Mouse (Mus musculus): ENCODE data around the gene Hip1. TPM values are rescaled to one million over a fixed set of nuclear protein-coding genes. Genes with fewer than 3 reads are reported as not detected.

Gene Hip1
- polyA plus RNA-seq, 1 experiment from 2014 or later, result 31.7 TPM

DNA sequence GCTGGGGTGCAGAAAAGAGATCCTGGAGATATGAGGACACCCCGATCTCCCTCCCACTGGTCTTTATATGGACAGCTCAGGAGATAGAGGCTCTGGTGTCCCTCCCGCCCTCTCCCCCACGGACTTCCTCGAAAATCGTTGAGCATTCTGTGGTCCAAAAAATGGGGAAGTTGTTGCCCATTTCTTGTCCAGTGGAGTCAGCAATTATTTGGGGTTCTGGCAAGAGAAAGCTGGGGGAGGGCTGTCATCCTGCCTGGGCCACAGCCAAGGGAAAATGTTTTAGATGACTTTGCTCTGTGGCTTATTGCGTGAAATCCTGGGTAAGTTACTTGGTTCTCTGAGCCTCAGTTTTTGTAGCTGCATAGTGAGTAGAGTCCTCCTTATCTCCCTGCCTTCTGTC lies 28.1 kb upstream of the Hip1 start, which contains the start of gene Ccl24:
TSS of gene Ccl24 (minus strand) at position 44 of the 400 bp plus-strand sequence.
- no peak within 1 kb of the TSS for H3K9ac ChIP-seq (ENCODE audit: low read length)
- no peak within 1 kb of the TSS for H3K27ac ChIP-seq (replicated peaks in 1 of 2; ENCODE audit: control insufficient read depth in 1 of 2, insufficient read depth in 1 of 2, low read depth in 2 of 2, low read length in 2 of 2)
- no peaks in the 10 kb centered on the region for H3K27me3 ChIP-seq (ENCODE audit: control insufficient read depth, insufficient read depth, low read length)
- H3K9me3 ChIP-seq (ENCODE audit: control insufficient read depth, low read length), result no peaks in the 10 kb centered on the region
- no peaks in the 10 kb centered on the region for H3K4me1 ChIP-seq (ENCODE audit: control insufficient read depth in 2 of 2, insufficient read depth in 2 of 2, low read length in 2 of 2)
- H3K4me3 ChIP-seq (ENCODE audit: control insufficient read depth in 1 of 2, insufficient read depth in 1 of 2, low read depth in 1 of 2, low read length in 2 of 2), result no peak within 1 kb of the TSS
- 85% methylated on average over 6 of the region's 6 CpGs for WGBS
- H3K36me3 ChIP-seq (ENCODE audit: control insufficient read depth, insufficient read depth, low read length), result no peaks in the 10 kb centered on the region
- no peak for ATAC-seq (ENCODE audit: insufficient number of reproducible peaks, insufficient read depth, low FRiP score, low read depth)
- H3K4me2 ChIP-seq (ENCODE audit: low read length), result no peak within 1 kb of the TSS

GRCm38 (mm10) chr5:135568698-135569097 lies 23.8 kb upstream of the Hip1 start:
- Histone ChIP-seq H3K36me3 (ENCODE audit: control insufficient read depth, insufficient read depth, low read length) (no peaks in the 10 kb centered on the region), H3K4me3 (ENCODE audit: control insufficient read depth in 1 of 2, insufficient read depth in 1 of 2, low read depth in 1 of 2, low read length in 2 of 2) (no peak overlapping the region), H3K27ac (replicated peaks in 1 of 2; ENCODE audit: control insufficient read depth in 1 of 2, insufficient read depth in 1 of 2, low read depth in 2 of 2, low read length in 2 of 2) (no peak overlapping the region), H3K9me3 (ENCODE audit: control insufficient read depth, low read length) (no peaks in the 10 kb centered on the region), H3K4me1 (ENCODE audit: control insufficient read depth in 2 of 2, insufficient read depth in 2 of 2, low read length in 2 of 2) (no peaks in the 10 kb centered on the region), H3K27me3 (ENCODE audit: control insufficient read depth, insufficient read depth, low read length) (no peaks in the 10 kb centered on the region), H3K4me2 (ENCODE audit: low read length) (no peak overlapping the region), H3K9ac (ENCODE audit: low read length) (no peak overlapping the region)
- 61% methylated on average over 6 of the region's 6 CpGs for WGBS
- ATAC-seq (ENCODE audit: insufficient number of reproducible peaks, insufficient read depth, low FRiP score, low read depth), result no peak

GRCm38 (mm10) chr5:135567556-135568265 lies 22.8 kb upstream of the Hip1 start:
- H3K4me3 ChIP-seq (ENCODE audit: control insufficient read depth in 1 of 2, insufficient read depth in 1 of 2, low read depth in 1 of 2, low read length in 2 of 2), result no peak overlapping the region
- H3K27ac ChIP-seq (replicated peaks in 1 of 2; ENCODE audit: control insufficient read depth in 1 of 2, insufficient read depth in 1 of 2, low read depth in 2 of 2, low read length in 2 of 2), result no peak overlapping the region
- WGBS, result 68% methylated on average over 6 of the region's 6 CpGs
- H3K9ac ChIP-seq (ENCODE audit: low read length), result no peak overlapping the region
- H3K9me3 ChIP-seq (ENCODE audit: control insufficient read depth, low read length), result no peaks in the 10 kb centered on the region
- no peak for ATAC-seq (ENCODE audit: insufficient number of reproducible peaks, insufficient read depth, low FRiP score, low read depth)
- no peaks in the 10 kb centered on the region for H3K4me1 ChIP-seq (ENCODE audit: control insufficient read depth in 2 of 2, insufficient read depth in 2 of 2, low read length in 2 of 2)
- H3K4me2 ChIP-seq (ENCODE audit: low read length), result no peak overlapping the region
- H3K27me3 ChIP-seq (ENCODE audit: control insufficient read depth, insufficient read depth, low read length), result no peaks in the 10 kb centered on the region
- no peaks in the 10 kb centered on the region for H3K36me3 ChIP-seq (ENCODE audit: control insufficient read depth, insufficient read depth, low read length)

GRCm38 (mm10) chr5:135563469-135563868 lies 18.5 kb upstream of the Hip1 start, which contains the start of gene Ccl26:
Gene Ccl26, minus strand, starts transcription at chr5:135563569.
- H3K4me3 ChIP-seq (ENCODE audit: control insufficient read depth in 1 of 2, insufficient read depth in 1 of 2, low read depth in 1 of 2, low read length in 2 of 2), result no peak within 1 kb of the TSS
- no peaks in the 10 kb centered on the region for H3K4me1 ChIP-seq (ENCODE audit: control insufficient read depth in 2 of 2, insufficient read depth in 2 of 2, low read length in 2 of 2)
- WGBS, result 76% methylated on average over 3 of the region's 3 CpGs
- no peak within 1 kb of the TSS for H3K27ac ChIP-seq (replicated peaks in 1 of 2; ENCODE audit: control insufficient read depth in 1 of 2, insufficient read depth in 1 of 2, low read depth in 2 of 2, low read length in 2 of 2)
- no peaks in the 10 kb centered on the region for H3K36me3 ChIP-seq (ENCODE audit: control insufficient read depth, insufficient read depth, low read length)
- H3K9ac ChIP-seq (ENCODE audit: low read length), result no peak within 1 kb of the TSS
- no peak within 1 kb of the TSS for H3K4me2 ChIP-seq (ENCODE audit: low read length)
- no peak for ATAC-seq (ENCODE audit: insufficient number of reproducible peaks, insufficient read depth, low FRiP score, low read depth)
- H3K27me3 ChIP-seq (ENCODE audit: control insufficient read depth, insufficient read depth, low read length), result no peaks in the 10 kb centered on the region
- peaks cover 5% of the 10 kb centered on the region; the same call in 1 of the 2 replicates for H3K9me3 ChIP-seq (ENCODE audit: control insufficient read depth, low read length)

DNA sequence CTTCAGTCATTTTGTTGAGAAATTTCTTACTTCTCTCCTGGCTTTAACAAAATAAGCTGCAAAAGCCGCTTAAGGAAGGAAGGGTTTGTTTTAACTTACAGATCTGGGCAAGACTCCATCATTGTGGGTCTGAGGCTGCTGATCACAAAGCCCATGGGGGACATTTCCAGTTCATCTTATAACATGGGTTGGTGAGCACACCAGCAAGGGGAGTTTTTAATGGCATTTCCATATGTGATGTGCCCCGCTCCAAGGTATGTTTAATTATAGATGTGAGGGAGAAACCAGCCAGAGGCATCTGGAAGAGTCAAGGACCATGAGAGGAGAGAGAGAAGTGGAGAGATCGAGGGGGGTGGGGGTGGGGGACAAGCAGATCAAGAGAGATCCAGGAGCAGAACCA lies 12.8 kb upstream of the Hip1 start:
- Histone ChIP-seq H3K4me2 (ENCODE audit: low read length) (no peak overlapping the region), H3K27ac (replicated peaks in 1 of 2; ENCODE audit: control insufficient read depth in 1 of 2, insufficient read depth in 1 of 2, low read depth in 2 of 2, low read length in 2 of 2) (no peak overlapping the region), H3K4me1 (ENCODE audit: control insufficient read depth in 2 of 2, insufficient read depth in 2 of 2, low read length in 2 of 2) (peaks cover 0 to 2% of the 10 kb centered on the region in 2 experiments; a peak in 1 of 4 replicates), H3K9me3 (ENCODE audit: control insufficient read depth, low read length) (peaks cover 5% of the 10 kb centered on the region; the same call in 1 of the 2 replicates), H3K36me3 (ENCODE audit: control insufficient read depth, insufficient read depth, low read length) (no peaks in the 10 kb centered on the region), H3K4me3 (ENCODE audit: control insufficient read depth in 1 of 2, insufficient read depth in 1 of 2, low read depth in 1 of 2, low read length in 2 of 2) (no peak overlapping the region), H3K27me3 (ENCODE audit: control insufficient read depth, insufficient read depth, low read length) (no peaks in the 10 kb centered on the region), H3K9ac (ENCODE audit: low read length) (no peak overlapping the region)
- 48% methylated on average over 3 of the region's 3 CpGs for WGBS
- ATAC-seq (ENCODE audit: insufficient number of reproducible peaks, insufficient read depth, low FRiP score, low read depth), result no peak

DNA sequence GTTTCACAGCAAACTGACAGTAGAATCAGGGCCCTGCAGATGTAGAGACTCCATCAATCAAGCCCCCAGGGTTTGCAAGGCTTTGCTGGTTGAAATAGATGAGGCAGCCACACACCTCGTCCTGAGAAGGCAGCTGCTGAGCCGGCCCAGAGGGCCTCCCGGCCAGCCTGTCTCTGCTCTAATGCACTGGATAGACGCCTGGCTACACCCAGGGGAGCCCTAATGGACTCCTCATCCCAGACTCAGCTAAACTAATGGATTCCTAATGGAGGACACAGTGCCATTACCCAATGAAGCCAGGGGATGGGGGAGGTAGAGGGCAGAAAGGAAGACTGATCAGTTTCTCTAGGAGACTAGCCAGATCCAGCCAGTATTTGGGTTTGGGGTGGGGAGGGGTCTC lies 12.1 kb upstream of the Hip1 start:
- H3K27me3 ChIP-seq (ENCODE audit: control insufficient read depth, insufficient read depth, low read length), result no peaks in the 10 kb centered on the region
- peaks cover 0 to 2% of the 10 kb centered on the region in 2 experiments; a peak in 1 of 4 replicates for H3K4me1 ChIP-seq (ENCODE audit: control insufficient read depth in 2 of 2, insufficient read depth in 2 of 2, low read length in 2 of 2)
- no peaks in the 10 kb centered on the region for H3K36me3 ChIP-seq (ENCODE audit: control insufficient read depth, insufficient read depth, low read length)
- no peak overlapping the region for H3K4me3 ChIP-seq (ENCODE audit: control insufficient read depth in 1 of 2, insufficient read depth in 1 of 2, low read depth in 1 of 2, low read length in 2 of 2)
- H3K9ac ChIP-seq (ENCODE audit: low read length), result no peak overlapping the region
- H3K9me3 ChIP-seq (ENCODE audit: control insufficient read depth, low read length), result peaks cover under 1% of the 10 kb centered on the region; the same call in 1 of the 2 replicates
- no peak for ATAC-seq (ENCODE audit: insufficient number of reproducible peaks, insufficient read depth, low FRiP score, low read depth)
- H3K4me2 ChIP-seq (ENCODE audit: low read length), result no peak overlapping the region
- 28% methylated on average over 4 of the region's 4 CpGs for WGBS
- H3K27ac ChIP-seq (replicated peaks in 1 of 2; ENCODE audit: control insufficient read depth in 1 of 2, insufficient read depth in 1 of 2, low read depth in 2 of 2, low read length in 2 of 2), result no peak overlapping the region

DNA sequence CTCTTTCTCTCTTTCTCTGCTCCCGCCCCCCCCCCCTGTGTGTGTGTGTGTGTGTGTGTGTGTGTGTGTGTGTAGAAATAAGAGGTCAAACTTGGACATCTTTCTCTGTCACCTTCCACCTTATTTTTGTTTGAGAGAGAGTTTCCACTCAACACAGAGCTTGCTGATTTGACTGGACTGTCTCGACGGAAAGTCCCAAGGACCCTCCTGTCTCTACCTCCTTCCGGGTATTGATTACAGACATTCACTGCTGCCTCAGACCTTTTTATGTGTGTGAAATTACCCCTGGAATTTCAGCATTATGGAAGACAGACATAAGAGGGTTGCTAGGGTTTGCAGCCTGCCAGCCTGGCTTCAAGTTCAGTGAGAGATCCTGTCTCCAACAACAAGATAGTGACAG lies 11.3 kb upstream of the Hip1 start:
- no peak overlapping the region for H3K9ac ChIP-seq (ENCODE audit: low read length)
- ATAC-seq (ENCODE audit: insufficient number of reproducible peaks, insufficient read depth, low FRiP score, low read depth), result no peak
- H3K27me3 ChIP-seq (ENCODE audit: control insufficient read depth, insufficient read depth, low read length), result no peaks in the 10 kb centered on the region
- H3K36me3 ChIP-seq (ENCODE audit: control insufficient read depth, insufficient read depth, low read length), result no peaks in the 10 kb centered on the region
- 71% methylated on average over 3 of the region's 4 CpGs for WGBS
- H3K27ac ChIP-seq (replicated peaks in 1 of 2; ENCODE audit: control insufficient read depth in 1 of 2, insufficient read depth in 1 of 2, low read depth in 2 of 2, low read length in 2 of 2), result no peak overlapping the region
- no peak overlapping the region for H3K4me3 ChIP-seq (ENCODE audit: control insufficient read depth in 1 of 2, insufficient read depth in 1 of 2, low read depth in 1 of 2, low read length in 2 of 2)
- no peaks in the 10 kb centered on the region for H3K9me3 ChIP-seq (ENCODE audit: control insufficient read depth, low read length)
- no peak overlapping the region for H3K4me2 ChIP-seq (ENCODE audit: low read length)
- H3K4me1 ChIP-seq (ENCODE audit: control insufficient read depth in 2 of 2, insufficient read depth in 2 of 2, low read length in 2 of 2), result peaks cover 0 to 2% of the 10 kb centered on the region in 2 experiments; a peak in 1 of 4 replicates

- ATAC-seq (ENCODE audit: insufficient number of reproducible peaks, insufficient read depth, low FRiP score, low read depth), result no peak
- 65% methylated on average over 3 of the region's 3 CpGs for WGBS
Observed at GRCm38 (mm10) chr5:135551591-135551990, 6.7 kb upstream of the Hip1 start.

More at GRCm38 (mm10) chr5:135551591-135551990, 6.7 kb upstream of the Hip1 start:
- no peaks in the 10 kb centered on the region for H3K36me3 ChIP-seq (ENCODE audit: control insufficient read depth, insufficient read depth, low read length)
- no peak overlapping the region for H3K4me3 ChIP-seq (ENCODE audit: control insufficient read depth in 1 of 2, insufficient read depth in 1 of 2, low read depth in 1 of 2, low read length in 2 of 2)
- no peaks in the 10 kb centered on the region for H3K27me3 ChIP-seq (ENCODE audit: control insufficient read depth, insufficient read depth, low read length)
- H3K4me1 ChIP-seq (ENCODE audit: control insufficient read depth in 2 of 2, insufficient read depth in 2 of 2, low read length in 2 of 2), result no peaks in the 10 kb centered on the region
- H3K4me2 ChIP-seq (ENCODE audit: low read length), result no peak overlapping the region
- H3K27ac ChIP-seq (replicated peaks in 1 of 2; ENCODE audit: control insufficient read depth in 1 of 2, insufficient read depth in 1 of 2, low read depth in 2 of 2, low read length in 2 of 2), result no peak overlapping the region
- no peak overlapping the region for H3K9ac ChIP-seq (ENCODE audit: low read length)
- no peaks in the 10 kb centered on the region for H3K9me3 ChIP-seq (ENCODE audit: control insufficient read depth, low read length)
